Mouse (Mus musculus) brain, embryonic 14.5 days (tissue): ENCODE results near the gene Cox7a1. TPM values are rescaled to one million over a fixed set of nuclear protein-coding genes. Genes with fewer than 3 reads are reported as not detected.
"Not testable (repeated sequence)": the region's sequence is repeated elsewhere in the genome, so short reads cannot be mapped to it uniquely, and the experiment has no call there.

Experiments
- DNase-seq: peaks from one replicate; pipeline ENCODE4 v3.0.0-alpha.2; 2011; ENCODE audit warnings: low read depth
- CTCF ChIP-seq: fragments of 200-500 bp; IDR thresholded peaks from 2 replicates; pipeline ENCODE4 v1.5.1; 2012; ENCODE audit warnings: inconsistent platforms, mild to moderate bottlenecking, moderate library complexity, borderline replicate concordance; ENCODE audit not compliant: insufficient read depth, insufficient read length; ENCODE audit errors: extremely low read depth
- POLR2A ChIP-seq: fragments of 200-500 bp; IDR thresholded peaks from 2 replicates; pipeline ENCODE4 v1.6.1; 2012; ENCODE audit warnings: mild to moderate bottlenecking, inconsistent platforms, borderline replicate concordance; ENCODE audit not compliant: poor library complexity, insufficient read depth, insufficient read length, severe bottlenecking; ENCODE audit errors: extremely low read depth
- polyA plus RNA-seq: library from polyadenylated mRNA; depleted of rRNA; stranded (reverse); fragments of >200 nt; gene quantifications from 2 replicates; pipeline ENCODE4 v1.2.3, GENCODE M21; 2012

Gene Cox7a1
- polyA plus RNA-seq, 1 experiment = 2.1 TPM

DNA sequence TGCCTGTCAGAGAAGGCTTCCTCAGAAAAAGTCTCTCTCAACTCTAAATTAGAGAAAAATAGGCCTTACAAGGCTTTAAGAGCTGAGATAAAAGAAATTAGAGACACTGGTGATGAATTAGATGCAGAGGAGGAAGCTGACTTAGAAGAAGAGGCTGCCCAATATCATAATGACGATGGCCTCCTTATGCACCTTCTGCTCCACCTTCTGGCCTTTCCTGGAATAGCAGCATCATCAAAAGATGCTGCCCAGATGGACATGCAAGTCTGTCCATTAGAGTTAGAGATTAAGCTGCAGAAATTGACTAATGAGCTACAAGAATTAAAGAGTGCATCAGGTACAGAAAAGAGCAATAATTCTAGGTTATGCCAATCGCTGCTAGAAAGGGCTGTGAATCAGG, 21.4 kb downstream of the Cox7a1 start:
- peak; percentile 82 for DNase-seq
- TF ChIP-seq CTCF = peak; percentile 74; the same call in 1 of the 2 replicates
- no peak for TF ChIP-seq POLR2A

DNA sequence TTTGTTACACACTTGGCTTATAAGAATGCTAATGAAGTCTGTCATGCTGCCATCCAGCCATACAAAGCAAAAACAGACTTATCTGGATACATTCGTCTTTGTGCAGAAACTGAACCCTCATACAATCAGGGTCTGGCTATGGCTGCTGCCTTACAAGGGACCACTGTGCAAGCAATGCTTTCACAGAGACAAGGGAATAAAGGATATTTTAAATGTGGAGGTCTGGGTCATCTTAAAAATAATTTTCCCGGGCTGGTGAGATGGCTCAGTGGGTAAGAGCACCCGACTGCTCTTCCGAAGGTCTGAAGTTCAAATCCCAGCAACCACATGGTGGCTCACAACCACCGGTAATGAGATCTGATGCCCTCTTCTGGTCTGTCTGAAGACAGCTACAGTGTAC, 22.4 kb downstream of the Cox7a1 start:
- not testable (repeated sequence) for DNase-seq

DNA sequence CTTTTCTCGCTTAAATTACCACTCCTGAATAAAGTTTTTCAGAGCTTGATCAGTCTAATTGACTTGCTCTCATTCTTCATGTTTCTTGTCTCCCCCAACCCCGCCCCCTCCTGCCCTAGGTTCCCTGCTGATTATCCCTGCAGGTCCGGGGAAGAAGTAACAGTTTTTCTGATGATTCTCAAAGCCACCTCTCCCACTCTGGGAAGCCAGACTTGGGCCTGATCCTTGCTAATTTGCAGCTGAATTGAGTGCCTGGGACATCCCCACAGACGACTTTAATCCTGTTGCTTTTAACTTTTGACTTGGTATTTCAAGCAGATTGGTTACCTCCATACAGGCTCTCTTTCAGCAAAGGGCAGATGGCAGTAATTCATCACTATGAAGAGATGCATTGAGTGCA, 27.1 kb downstream of the Cox7a1 start:
- TF ChIP-seq CTCF = no peak
- TF ChIP-seq POLR2A = no peak
- DNase-seq = no peak

DNA sequence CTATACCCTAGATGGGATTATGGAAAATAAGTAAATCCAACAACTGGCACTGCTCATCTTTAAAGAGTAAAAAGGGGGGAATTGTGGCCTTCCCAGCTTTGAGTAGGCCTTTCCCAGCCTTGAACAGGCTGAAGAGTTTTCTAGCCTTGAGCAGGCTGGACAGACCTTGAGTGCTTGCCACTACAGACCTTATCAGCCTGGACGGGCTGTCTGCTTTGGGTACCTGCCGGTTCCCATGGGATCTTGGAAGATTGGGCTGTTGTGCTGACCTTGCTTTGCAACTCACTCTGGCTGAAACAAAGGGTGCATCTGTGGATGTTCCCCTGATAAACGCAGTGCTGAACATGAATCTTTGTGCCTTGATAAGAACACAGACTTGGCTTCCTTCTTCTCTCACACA, 29.9 kb downstream of the Cox7a1 start:
- no peak for DNase-seq
- no peak for TF ChIP-seq CTCF
- no peak for TF ChIP-seq POLR2A

DNA sequence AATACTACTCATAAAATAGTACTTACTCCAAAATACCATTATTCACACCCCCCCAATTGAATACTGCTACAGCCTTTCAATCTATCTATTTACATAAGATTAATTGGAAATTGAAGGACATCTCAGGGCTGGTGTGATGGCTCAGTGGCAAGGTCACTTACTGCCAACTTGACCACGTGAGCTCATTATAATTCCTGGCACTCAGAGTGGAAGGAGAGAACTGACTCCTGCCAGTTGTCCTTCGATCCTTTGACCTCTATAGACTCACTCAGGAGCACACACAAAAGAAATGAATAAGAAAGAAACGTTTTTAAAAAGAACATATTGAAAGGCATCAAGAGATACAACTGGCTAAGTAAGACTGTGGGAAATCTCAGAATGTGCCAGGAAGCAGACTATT, 31.9 kb downstream of the Cox7a1 start:
- TF ChIP-seq CTCF = no peak
- no peak for TF ChIP-seq POLR2A
- no peak for DNase-seq

DNA sequence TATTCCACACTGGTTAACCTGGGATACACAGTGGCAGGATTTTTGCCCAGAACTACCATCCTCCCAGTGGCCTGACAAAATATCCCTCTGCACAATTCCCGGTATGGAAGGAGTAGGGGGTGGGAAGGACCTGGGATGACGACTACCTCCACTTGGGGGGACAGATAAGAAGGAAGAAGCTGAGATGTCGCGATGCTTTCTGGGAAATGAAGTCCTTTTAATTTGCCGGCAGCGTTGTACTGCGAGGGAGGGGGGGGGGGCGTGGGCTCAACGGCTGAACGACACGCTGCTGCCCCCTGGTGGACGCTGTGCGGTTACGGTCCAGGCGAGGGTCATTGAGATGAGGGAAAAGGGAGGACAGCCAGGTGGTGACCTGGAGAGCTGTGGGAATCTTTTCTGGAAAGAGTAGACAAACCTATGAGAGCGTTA, 32.8 kb downstream of the Cox7a1 start:
- DNase-seq = peak; percentile 96
- TF ChIP-seq CTCF = peak; percentile 90
- no peak for TF ChIP-seq POLR2A

DNA sequence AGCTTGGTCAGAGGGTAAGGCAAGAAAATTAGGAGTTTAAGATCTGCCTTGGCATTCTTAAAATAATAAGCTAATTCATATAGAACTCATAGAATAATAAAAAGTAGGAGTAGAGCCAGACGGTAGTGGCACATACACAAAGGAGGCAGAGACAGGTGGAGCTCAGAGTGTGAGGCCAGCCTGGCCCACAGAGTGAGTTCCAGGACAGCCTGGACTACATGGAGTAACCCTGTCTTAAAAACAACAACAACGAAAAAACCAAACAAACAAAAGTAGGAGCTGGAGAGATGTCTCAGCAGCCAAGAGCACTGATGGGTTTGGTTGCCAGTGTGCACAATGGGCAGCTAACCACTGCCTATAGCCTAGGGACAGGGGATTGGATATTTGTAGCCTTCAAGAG, 33.3 kb downstream of the Cox7a1 start:
- TF ChIP-seq POLR2A (no peak), CTCF (no peak)
- DNase-seq = no peak

DNA sequence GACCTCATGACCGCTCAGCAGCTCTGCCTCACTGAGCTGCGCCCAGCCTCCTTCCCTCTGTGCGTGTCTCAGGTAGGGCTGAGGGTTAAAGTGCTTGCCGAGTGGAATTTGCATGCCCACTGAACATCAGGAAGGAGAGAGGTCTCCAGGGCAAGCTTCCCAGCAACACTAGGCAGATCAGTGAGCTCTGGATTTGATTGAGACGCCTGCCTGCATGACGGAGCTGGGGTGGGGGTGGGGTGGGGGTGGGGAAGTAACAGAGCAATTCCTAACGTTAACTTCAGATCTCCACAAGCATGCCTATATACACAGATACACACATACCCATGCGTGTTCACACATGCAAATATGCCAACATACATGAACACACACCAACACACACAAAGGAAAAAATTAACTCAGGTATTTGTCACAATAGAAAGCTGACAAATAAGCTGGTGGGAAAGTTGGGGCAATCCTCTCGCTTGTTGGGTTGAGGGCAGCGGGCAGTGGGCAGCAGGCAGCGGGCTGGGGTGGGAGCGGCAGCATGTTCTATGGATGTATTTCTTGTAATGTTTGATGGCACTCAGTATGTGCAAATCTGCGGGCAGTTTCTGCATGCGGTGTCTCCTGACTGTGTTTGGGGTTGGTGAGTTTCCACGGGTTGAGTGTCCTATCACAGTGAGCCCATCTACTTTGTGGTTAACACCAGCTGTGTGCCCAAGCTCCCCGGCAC, 35.5 kb downstream of the Cox7a1 start:
- TF ChIP-seq POLR2A (no peak), CTCF (no peak)
- DNase-seq = peak; percentile 86

DNA sequence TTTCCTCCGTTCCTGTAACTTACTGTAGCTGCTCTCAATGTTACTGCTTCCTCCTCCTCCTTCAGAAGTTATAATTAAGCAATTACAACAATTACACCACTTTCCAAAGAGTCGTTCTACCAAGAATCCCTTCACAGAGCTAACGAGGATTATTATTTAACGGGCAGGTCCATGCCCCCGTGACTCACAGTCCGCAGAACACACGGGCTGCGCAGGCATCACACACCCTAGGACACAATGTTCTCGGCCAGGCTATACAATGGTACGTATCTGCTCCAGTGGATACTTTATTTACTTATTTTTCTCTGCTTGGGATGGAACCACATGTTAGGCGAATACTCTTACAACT, 36.0 kb downstream of the Cox7a1 start:
- TF ChIP-seq POLR2A = no peak
- TF ChIP-seq CTCF = no peak
- DNase-seq = no peak

DNA sequence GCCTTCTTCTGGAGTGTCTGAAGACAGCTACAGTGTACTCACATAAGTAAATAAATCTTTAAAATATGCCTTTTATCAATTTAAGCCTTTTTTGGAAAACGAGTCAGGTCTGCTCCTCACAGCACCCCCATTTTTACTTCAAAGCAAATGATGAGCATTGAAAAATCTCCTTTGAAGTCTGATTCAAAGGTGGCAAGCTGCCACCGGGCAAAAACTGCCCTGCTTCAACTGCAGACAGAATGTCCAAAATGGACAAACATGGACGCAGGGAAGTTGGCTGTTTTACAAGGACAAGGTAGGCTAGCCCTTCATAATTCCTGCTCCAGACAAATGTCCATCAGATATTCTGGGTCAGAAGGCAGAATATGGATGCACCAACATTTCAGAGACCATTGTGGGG, 37.5 kb downstream of the Cox7a1 start:
- DNase-seq = no peak
- TF ChIP-seq POLR2A (no peak), CTCF (no peak)

DNA sequence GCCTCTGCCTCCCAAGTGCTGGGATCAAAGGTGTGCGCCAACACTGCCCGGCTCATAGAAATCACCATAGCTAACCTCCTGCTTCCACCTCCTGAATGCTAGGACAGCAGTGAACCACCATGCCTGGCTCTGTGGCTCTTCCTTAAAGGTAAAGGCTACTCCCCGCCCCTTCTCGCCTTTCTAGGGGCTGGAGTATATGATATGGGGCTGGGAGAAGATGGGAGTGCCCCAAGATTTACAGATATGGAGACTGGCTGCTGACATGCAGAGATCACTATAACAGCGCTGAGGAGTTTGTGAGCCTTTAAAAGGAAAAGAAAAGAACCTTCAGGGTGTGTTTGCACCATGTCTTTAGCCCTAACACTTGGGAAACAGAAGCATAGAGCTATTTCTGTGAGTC, 38.3 kb downstream of the Cox7a1 start:
- TF ChIP-seq POLR2A = no peak
- TF ChIP-seq CTCF = no peak

DNA sequence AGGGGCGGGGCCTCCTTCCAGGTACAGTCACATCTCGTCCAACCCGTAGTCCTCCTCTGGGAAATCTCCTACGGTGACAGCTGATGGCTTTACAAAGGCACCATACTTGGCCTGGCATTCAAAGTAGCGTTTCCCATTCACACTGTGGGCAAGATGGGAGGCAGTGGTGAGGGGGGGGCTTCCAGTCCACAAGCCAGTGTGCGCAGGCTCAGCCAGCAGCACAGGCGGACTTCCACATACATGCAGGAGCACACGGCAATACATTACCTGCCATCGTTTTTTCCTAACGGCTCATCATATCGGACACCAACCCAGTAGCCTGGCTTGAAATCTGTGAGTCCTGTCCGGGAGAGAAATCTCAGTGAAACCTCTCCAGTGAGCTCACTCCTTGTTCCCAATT, 40.3 kb downstream of the Cox7a1 start:
- TF ChIP-seq POLR2A = no peak
- TF ChIP-seq CTCF = no peak
- no peak for DNase-seq

More for the DNA sequence above, 38.3 kb downstream of the Cox7a1 start:
- no peak for DNase-seq

DNA sequence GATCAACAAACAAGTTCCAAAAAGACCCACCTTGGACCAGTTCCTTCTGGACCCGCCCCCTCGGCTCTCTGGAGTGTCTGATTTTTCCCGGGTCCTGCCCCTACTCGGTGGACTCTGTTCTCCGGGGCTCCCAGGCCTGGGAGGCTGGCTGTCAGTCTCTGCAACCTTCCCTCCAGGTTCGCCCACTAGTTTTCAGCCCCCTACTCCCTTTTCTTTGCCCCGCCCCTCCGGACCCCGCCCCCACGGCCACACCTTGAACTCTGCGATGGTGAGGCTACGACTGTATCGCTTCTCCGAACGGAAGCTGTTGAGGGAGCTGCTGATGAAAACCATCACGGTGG, 47.4 kb downstream of the Cox7a1 start:
- DNase-seq = no peak
- no peak for TF ChIP-seq CTCF
- no peak for TF ChIP-seq POLR2A
